Mouse (Mus musculus): ENCODE data around the gene Gjb2. TPM values are rescaled to one million over a fixed set of nuclear protein-coding genes. Genes with fewer than 3 reads are reported as not detected.

Gene Gjb2
- polyA plus RNA-seq (2017; shearing (Covaris generic)), result 6.1 TPM

DNA sequence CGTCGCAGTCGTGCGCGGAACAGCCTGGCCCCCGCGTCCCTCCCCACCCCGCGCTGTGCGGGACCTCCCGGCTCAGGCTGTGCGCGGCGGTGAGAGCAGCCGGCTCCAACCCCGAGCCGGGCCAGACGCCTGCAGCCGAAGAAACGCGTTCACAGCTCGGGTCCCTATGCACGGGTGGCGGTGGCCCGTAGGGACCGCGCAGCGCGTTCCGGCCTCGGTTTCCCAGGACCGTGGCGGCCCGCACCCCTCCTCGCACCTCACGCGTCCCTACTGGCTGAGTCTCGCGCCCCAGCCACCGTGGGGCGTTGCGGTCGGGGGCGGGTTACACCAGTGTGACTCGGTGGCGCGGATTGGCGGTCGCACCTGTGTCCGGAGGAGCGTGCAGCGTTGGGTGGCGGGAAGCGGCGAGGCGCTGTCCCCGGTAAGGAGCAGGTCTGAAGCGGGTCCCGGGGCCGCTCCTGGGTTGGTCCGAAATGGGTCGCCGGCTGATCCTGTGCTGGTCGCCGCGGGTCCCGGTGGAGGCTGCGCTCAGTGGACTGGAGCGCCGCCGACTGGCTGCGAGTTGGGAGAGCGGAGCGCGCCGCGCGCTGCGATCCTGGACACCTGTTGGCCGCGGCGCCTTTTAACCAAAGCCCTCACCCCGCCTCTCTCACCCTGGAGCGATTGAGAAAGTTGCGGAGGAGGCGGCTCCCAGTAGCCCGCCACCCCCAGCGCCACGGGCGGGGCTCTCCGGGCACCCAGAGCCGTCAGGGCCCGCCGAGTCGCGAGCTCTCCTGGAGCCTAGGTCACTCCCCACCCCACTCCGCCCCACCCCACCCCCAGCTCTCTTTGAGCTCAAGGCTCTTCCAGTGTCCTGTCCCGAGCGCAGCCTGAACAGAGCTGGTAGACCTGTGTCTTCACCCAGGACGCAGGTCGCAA is at the start of gene Gjb2:
Gene Gjb2 (minus strand): TSS at position 597 of the 918 bp plus-strand sequence.

DNA sequence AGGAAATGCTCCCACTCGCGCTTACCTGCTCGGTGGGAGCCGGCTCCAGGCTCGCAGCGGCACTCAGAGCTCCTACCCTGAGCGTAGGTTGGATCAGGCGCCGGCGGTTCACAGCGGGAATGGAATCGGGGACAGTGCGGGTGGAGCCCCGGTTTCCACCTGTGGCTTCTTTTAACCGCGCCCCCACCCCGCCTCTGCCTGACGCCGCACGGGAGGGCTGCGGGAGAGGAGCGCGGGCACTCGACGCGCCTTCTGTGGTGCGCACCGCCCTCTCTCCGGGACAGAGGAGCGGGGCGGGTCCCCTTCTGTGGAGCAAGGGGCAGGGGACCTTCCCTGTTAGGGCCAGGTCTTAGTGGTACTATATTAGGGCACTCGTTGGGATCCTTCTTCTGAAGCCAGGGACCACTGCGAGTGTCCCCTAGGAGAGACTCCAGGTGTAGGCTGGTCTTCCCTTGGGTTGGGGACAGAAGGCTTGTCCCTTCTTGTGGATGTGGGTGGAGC is 28.7 kb upstream of the Gjb2 start, which contains the start of gene Gjb6:
Gene Gjb6 (minus strand): TSS at position 451 of the 501 bp plus-strand sequence.

DNA sequence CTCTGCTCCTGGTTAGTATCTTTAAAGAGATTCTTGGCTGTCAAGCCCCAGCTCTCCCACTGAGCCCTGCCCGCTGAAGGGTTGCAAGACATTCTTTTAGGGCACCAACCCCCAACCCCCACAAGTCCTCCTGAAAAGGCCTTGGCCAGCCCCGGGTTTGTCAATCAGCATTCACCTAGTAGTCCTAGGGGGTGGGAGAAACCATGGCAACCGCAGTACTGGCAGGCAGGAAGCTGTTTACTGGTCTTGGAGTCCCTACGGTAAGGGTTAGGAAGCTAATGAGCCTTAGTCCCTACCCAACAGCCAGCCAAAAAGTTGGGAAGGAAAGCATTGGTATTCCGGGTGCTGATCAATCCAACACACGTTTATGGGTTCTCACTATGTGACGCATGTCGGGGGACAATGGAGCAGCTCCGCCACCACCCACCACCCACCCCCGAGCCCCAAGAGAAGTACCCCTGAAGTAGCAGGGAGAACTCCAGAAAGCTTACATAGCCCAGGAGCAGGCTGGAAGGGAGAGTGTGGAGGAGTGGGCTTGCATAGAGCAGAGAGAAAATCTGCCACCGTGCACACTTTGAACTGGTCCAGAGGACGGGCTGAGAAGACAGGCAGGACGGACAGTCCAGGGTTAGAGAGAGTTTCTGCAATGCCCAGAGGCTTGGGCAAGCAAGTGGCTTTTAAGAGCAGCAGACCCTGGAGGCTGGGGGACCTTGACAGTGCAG is 11.5 kb upstream of the Gjb2 start, which contains the start of gene Gm4491:
Gene Gm4491 (minus strand): TSS at position 61 of the 722 bp plus-strand sequence.

GRCm38 (mm10) chr14:57057563-57058321 is 46.8 kb downstream of the Gjb2 start, which contains the start of gene Gja3:
Gene Gja3, minus strand, starts transcription at chr14:57058100.

Other genes with a start within 250 kb of the Gjb2 start
- gene Zmym2, start 218.0 kb downstream of the Gjb2 start, polyA plus RNA-seq (2017; shearing (Covaris generic)), result 84.1 TPM
- gene Gja3, start 46.6 kb downstream of the Gjb2 start, polyA plus RNA-seq (2017; shearing (Covaris generic)), result not detected
- gene Gm4491, start 11.2 kb upstream of the Gjb2 start, polyA plus RNA-seq (2017; shearing (Covaris generic)), result not detected
- gene Gjb6, start 28.9 kb upstream of the Gjb2 start, polyA plus RNA-seq (2017; shearing (Covaris generic)), result not detected